Mouse (Mus musculus) bone marrow, adult 2 months (tissue): Measurements from ENCODE around the gene Agrp.

Source experiments
- CTCF ChIP-seq: fragments of 200-500 bp; IDR thresholded peaks from 2 replicates; pipeline ENCODE4 v1.5.1; 2011; ENCODE audit warnings: low read length, control low read depth; ENCODE audit not compliant: control insufficient read depth, insufficient read depth
- POLR2A ChIP-seq: fragments of 200-500 bp; IDR thresholded peaks from 2 replicates; pipeline ENCODE4 v1.6.1; 2011; ENCODE audit warnings: low read depth, mild to moderate bottlenecking, control low read depth, low read length, borderline replicate concordance; ENCODE audit not compliant: control insufficient read depth

GRCm38 (mm10) chr8:105562863-105563262, 74.3 kb downstream of the Agrp start:
- TF ChIP-seq CTCF, result no peak
- no peak for TF ChIP-seq POLR2A
